Mouse (Mus musculus) embryonic stem cell, embryonic (primary cell): ENCODE data around the gene Scn1a.

Experiments used
- CTCF ChIA-PET, 4 experiments: fragments of 300-600 bp in 2 of 4; fragments of 350-600 bp in 2 of 4; sonication (Branson Sonifier 250); formaldehyde crosslinking; loops; one replicate each; lab custom pipeline; 2022; ENCODE audit warnings: inconsistent platforms in 2 of 4; lab: Charles Lee
- POLR2A ChIA-PET, 4 experiments: fragments of 300-600 bp in 2 of 4; fragments of 350-600 bp in 2 of 4; sonication (Branson Sonifier 250); formaldehyde crosslinking; loops; one replicate each; lab custom pipeline; 2022; ENCODE audit warnings: antibody characterized with exemption in 4 of 4, inconsistent platforms in 1 of 4; lab: Charles Lee

Scn1a gene

DNA sequence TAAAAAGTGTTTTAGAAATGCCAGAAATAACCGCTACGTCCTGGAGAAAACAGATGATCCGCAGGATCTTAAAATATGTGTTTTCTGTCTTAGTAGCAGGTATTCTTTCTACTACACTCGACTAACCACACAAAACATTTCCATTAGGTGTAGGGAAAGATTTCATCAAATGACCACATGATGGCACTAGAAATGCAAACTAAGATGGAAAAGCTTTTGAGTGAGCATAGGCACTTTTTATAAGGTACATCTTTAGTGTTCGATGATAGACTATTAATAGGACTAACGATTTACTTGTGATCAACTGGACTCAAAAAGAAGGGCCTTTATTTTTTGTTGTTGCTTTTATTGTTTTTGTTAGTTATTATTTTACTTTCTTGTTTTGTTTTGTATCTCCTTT is 104.2 kb downstream of the Scn1a start:
- CTCF ChIA-PET = interaction anchor here in 1 of 4 experiments (0.9 kb wide), 1 partner anchor 74 kb away, joined by 3 read pairs; no protein-coding TSS in a partner anchor
- POLR2A ChIA-PET = no interaction called here

DNA sequence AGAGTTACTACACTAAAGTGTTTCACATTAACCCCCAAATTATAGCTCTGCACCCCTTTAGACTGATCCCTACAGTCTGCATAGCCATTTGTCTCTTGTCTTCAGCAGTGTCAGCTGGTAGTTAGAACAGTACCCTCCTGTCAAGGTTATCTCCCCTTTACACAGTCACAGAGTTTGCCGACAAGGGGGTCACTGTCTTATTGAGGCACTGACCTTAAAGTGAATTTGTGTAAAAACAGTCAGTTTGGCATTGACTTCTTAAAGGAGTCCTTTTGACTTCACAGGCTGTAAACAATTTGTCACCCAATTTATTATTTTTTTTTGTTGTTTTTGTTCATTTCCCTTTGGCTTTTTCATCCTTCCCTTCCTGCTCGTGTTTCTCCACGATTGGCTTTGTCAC is 168.1 kb downstream of the Scn1a start:
- ChIA-PET POLR2A (no interaction called here), CTCF (no interaction called here)

DNA sequence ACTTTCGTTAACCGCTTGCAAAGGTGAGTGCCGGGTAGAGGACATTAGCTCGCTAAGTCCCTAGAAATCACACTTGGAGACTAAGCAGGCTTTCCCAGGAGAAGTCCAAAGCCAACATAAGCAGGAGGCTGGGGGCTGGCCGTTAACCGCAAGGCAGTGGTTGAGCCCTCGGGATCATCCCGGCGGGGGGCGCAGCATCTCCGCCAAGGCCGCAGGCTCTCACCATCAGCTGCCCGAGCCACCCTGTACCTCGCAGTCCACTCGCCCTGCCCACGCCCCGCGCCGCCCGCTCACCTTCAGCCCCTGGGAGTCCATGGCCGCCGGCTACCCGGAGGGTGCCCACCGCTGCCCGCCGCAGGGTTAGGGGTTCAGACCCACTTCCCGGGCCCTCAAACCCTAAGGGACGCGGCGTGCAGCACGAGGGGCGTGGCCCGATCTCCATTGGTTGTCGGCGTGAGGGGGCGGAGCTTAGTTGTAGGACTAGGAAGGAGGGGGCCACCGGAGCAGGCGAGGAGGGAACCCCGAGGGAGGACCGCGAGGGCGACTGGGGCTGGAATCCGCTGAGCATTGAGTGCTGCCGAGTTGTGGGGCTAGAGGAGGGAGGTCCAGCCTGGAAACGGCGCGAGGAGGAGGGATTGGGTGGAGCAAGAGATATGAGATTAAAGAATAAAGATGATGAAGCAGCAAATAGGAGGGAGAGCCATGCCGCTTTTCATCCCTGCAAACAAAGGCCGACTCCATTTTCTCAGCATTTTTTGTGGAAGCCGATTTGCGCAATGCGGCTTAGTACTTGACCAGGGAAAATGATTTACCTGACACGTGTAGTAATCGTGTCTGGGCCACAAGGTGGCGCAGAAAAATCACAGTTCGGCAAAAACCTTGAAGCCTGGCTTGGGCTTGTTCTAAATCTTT is 184.2 kb downstream of the Scn1a start, which contains the start of gene Ttc21b:
Gene Ttc21b (minus strand): TSS at position 398 of the 912 bp plus-strand sequence.
- ChIA-PET POLR2A (no interaction called here), CTCF (interaction anchor here (0.6 to 1.0 kb wide), 7 partner anchors 128 to 860 kb away, joined by 3 to 7 read pairs (median 4); no protein-coding TSS in a partner anchor)

DNA sequence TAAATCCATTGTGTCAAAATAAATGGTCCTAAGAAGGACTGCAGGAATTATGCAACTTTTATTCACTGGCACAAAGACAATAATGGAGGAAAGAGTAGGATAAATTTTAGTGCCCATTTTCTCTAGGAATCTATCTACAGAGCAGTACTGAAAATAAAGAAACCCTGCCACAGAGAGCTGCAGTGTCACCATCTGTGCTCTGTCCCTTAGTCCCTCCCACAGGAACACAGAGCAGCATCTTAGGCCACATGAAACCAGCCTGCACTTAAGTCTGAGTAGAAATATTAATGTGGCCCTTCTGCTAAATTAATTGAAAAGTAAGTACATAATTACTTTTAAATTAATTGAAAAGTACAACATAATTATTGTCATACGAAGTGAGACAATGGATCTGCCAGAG is 196.6 kb downstream of the Scn1a start:
- POLR2A ChIA-PET = no interaction called here
- CTCF ChIA-PET = no interaction called here

DNA sequence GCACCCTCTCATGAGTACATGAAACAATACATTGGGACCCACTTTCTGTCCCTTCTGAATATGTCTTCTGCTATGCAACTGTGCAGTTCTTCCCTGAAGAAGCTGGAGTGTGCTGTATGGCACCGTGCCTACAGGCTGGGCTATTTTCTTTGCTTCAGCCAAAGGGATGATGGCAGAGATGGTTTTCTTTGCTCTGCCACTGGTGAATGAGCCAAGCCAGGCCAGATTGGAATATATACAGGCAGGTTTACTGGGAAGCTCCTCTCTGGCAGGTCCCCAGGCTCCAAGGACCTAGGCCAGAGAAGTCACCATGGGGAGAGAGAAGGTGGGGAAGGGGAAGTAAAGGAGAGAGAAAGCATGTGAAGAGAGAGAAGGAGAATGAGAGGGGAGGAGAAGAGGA is 200.3 kb downstream of the Scn1a start:
- POLR2A ChIA-PET = no interaction called here
- CTCF ChIA-PET = no interaction called here

DNA sequence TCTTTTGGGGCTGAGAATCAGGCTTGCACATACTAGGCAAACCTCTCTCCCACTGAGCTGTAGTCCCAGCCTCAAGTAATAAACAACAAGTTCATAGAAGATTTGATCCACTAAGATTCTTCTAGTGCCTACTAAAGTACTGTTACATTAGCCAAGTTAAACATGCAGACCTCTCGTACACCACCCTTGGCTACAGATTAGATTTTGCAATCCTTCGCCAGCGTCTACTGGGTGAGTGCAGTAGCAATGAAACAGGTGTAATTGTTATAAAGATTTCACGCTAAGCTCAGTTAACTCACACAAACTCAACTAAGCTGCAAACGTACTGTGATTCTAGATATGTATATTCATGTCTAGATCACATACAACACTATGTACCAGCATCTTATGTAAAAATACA is 201.8 kb downstream of the Scn1a start:
- POLR2A ChIA-PET = no interaction called here
- CTCF ChIA-PET = no interaction called here

DNA sequence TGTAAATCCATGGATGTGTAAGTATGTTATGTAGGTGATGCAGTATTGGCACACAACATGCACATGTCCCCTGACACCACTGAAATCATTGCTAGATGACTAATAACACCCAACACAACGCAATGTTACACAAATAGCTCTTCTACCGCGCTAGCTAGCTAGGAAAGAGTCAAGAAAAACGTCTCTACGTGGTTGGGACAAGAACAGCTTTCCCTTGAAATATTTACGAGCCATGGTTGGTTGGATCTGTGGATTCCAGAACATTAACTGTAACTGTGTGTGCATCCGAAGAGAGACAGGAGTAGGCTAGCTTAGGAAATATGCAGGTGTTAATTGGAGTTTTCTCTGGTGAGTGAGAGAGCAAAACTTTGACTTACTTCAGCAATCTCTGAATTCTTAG is 219.7 kb downstream of the Scn1a start:
- CTCF ChIA-PET = no interaction called here
- POLR2A ChIA-PET = no interaction called here
